Mouse (Mus musculus) kidney, adult 2 months (tissue): ENCODE measurements around the gene Tgfbrap1. TPM values are rescaled to one million over a fixed set of nuclear protein-coding genes. Genes with fewer than 3 reads are reported as not detected.

Source experiments
- DNase-seq: peaks from one replicate; pipeline ENCODE4 v3.0.0; 2021
- H3K27ac ChIP-seq: fragments of 200-500 bp; 2 replicates; pipeline ENCODE4 v1.5.1; 2012; ENCODE audit warnings: low read depth, low read length, control low read depth, inconsistent platforms; ENCODE audit not compliant: insufficient read depth
- H3K27me3 ChIP-seq: fragments of 200-500 bp; replicated peaks from 2 replicates; pipeline ENCODE4 v1.6.1; 2012; ENCODE audit warnings: mild to moderate bottlenecking, moderate library complexity, low read length, inconsistent platforms; ENCODE audit not compliant: control insufficient read depth, insufficient read depth
- H3K36me3 ChIP-seq: fragments of 200-500 bp; 2 replicates; pipeline ENCODE4 v1.6.1; 2012; ENCODE audit warnings: mild to moderate bottlenecking, moderate library complexity, low read length, inconsistent platforms; ENCODE audit not compliant: control insufficient read depth, insufficient read depth
- H3K4me1 ChIP-seq: fragments of 200-500 bp; 2 replicates; pipeline ENCODE4 v1.6.1; 2011; ENCODE audit warnings: low read length; ENCODE audit not compliant: control insufficient read depth, insufficient read depth
- H3K4me3 ChIP-seq: fragments of 200-500 bp; 2 replicates; pipeline ENCODE4 v1.5.1; 2011; ENCODE audit warnings: mild to moderate bottlenecking, low read depth, low read length, control low read depth; ENCODE audit not compliant: insufficient read depth
- CTCF ChIP-seq: fragments of 200-500 bp; conservative IDR thresholded peaks from 2 replicates; pipeline ENCODE4 v1.5.1; 2011; ENCODE audit warnings: low read depth, mild to moderate bottlenecking, control low read depth, low read length, moderate library complexity, mixed read lengths; ENCODE audit not compliant: insufficient read depth, insufficient read length
- POLR2A ChIP-seq: fragments of 200-500 bp; IDR thresholded peaks from one replicate; pipeline ENCODE4 v1.6.1; 2011; ENCODE audit warnings: low read depth, low read length, control low read depth
- WGBS: fragments of 180-500 bp; shearing (Covaris S2); methylation state at CpG from one replicate; pipeline ENCODE4 v1.1.7; 2018; 5-methylcytosine and 5-hydroxymethylcytosine counted together
- polyA plus RNA-seq: library from polyadenylated mRNA; depleted of rRNA; stranded (reverse); fragments of >200 nt; gene quantifications from 2 replicates; pipeline ENCODE4 v1.2.3, GENCODE M21; 2012

Gene Tgfbrap1
- polyA plus RNA-seq, 1 experiment, result 33.4 TPM

GRCm38 (mm10) chr1:43090418-43090817 is 8.0 kb downstream of the Tgfbrap1 start:
- Histone ChIP-seq H3K27me3 (no peaks in the 10 kb centered on the region), H3K4me3 (no peak overlapping the region), H3K4me1 (peaks cover 15% of the 10 kb centered on the region; the same call in 1 of the 2 replicates), H3K36me3 (no peaks in the 10 kb centered on the region), H3K27ac (no peak overlapping the region)
- TF ChIP-seq POLR2A (no peak), CTCF (no peak)
- DNase-seq, result no peak
- 62% methylated on average over 1 of the region's 1 CpGs for WGBS

DNA sequence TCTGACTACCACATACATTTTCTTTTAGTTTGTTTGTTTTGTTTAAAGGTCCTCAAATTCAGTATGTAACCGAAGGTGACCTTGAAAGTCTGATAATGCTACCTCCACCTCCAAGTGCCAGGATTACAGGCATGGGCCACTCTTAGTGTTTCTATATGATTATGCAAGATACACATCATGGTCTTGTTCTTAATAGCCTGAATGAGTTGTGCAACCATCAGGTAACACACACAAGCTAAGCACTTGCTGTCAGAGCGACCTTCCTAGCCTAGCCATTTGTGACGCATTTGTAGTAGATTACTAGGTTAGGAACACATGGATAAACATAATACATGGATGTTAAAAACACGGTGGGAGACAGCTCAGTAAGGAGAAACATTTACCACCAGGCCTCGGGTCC is 15.5 kb downstream of the Tgfbrap1 start:
- 86% methylated on average over 5 of the region's 5 CpGs for WGBS

DNA sequence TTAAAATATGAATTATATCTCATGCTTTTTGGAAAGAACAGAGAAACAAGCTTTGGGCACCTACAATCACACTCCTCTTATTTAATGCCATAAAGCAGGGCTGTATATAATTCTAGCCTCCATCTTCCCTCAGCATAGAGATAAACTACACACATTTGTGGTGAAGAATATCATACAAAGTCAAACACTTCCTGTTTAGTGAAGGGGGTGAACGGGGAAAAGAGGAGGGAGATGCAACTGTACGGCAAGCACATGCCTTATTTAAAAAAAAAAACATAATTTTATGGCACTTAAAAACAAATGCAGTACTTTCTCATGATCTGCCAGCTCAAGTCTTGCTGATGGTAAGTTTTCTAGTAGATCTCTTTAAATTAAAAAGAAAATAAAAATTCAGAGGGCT is 20.3 kb downstream of the Tgfbrap1 start:
- H3K4me1 ChIP-seq, result no peaks in the 10 kb centered on the region
- WGBS, result 71% methylated on average over 2 of the region's 2 CpGs
- no peaks in the 10 kb centered on the region for H3K27me3 ChIP-seq
- H3K27ac ChIP-seq, result no peak overlapping the region
- no peak overlapping the region for H3K4me3 ChIP-seq
- DNase-seq, result no peak
- no peaks in the 10 kb centered on the region for H3K36me3 ChIP-seq
- TF ChIP-seq POLR2A, result no peak
- no peak for TF ChIP-seq CTCF

More for the DNA sequence above, 15.5 kb downstream of the Tgfbrap1 start:
- no peak for DNase-seq
- H3K27me3 ChIP-seq, result no peaks in the 10 kb centered on the region
- H3K36me3 ChIP-seq, result no peaks in the 10 kb centered on the region; the same call in 1 of the 2 replicates
- H3K4me3 ChIP-seq, result no peak overlapping the region
- no peak for TF ChIP-seq POLR2A
- TF ChIP-seq CTCF, result no peak
- no peak overlapping the region for H3K27ac ChIP-seq
- peaks cover 12% of the 10 kb centered on the region; the same call in 1 of the 2 replicates for H3K4me1 ChIP-seq

GRCm38 (mm10) chr1:43074791-43075190 is 23.6 kb downstream of the Tgfbrap1 start:
- 88% methylated on average over 2 of the region's 2 CpGs for WGBS
- Histone ChIP-seq H3K27me3 (no peaks in the 10 kb centered on the region), H3K4me3 (no peak overlapping the region), H3K4me1 (no peaks in the 10 kb centered on the region), H3K36me3 (no peaks in the 10 kb centered on the region), H3K27ac (no peak overlapping the region)
- TF ChIP-seq CTCF (no peak), POLR2A (no peak)
- no peak for DNase-seq

- WGBS, result 58% methylated on average over 1 of the region's 1 CpGs
- DNase-seq, result no peak
- H3K4me3 ChIP-seq, result no peak overlapping the region
- no peaks in the 10 kb centered on the region for H3K36me3 ChIP-seq
- H3K4me1 ChIP-seq, result no peaks in the 10 kb centered on the region
- H3K27me3 ChIP-seq, result no peaks in the 10 kb centered on the region
- H3K27ac ChIP-seq, result no peak overlapping the region
- TF ChIP-seq CTCF, result no peak
- no peak for TF ChIP-seq POLR2A
Observed at GRCm38 (mm10) chr1:43072561-43072960, 25.9 kb downstream of the Tgfbrap1 start.

DNA sequence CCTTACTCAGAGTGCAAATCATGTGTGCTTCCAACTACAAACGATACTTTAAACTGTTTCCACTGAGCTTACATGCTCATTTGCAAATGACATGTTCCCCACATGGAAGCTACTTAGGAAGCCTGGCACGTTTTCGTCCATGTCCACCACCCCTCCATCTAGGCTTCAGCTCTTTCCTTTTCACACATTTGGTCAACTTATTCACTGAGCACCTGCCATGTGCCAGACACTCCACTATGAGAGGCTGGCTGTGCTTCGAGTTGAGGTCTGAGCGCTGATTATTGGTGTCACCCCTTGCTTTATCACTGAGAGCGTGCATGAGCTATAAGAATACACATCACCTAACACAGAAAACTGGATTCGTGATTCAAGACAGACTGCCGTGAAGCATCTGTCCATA is 26.4 kb downstream of the Tgfbrap1 start:
- no peak for TF ChIP-seq POLR2A
- no peak for TF ChIP-seq CTCF
- Histone ChIP-seq H3K27me3 (no peaks in the 10 kb centered on the region), H3K36me3 (no peaks in the 10 kb centered on the region), H3K27ac (no peak overlapping the region), H3K4me1 (no peaks in the 10 kb centered on the region), H3K4me3 (no peak overlapping the region)
- no peak for DNase-seq
- WGBS, result 92% methylated on average over 8 of the region's 8 CpGs

- H3K27ac ChIP-seq, result no peak overlapping the region
- no peak for DNase-seq
- TF ChIP-seq CTCF (no peak), POLR2A (no peak)
- no peaks in the 10 kb centered on the region for H3K4me1 ChIP-seq
- no peak overlapping the region for H3K4me3 ChIP-seq
- no peaks in the 10 kb centered on the region for H3K27me3 ChIP-seq
- 75% methylated on average over 5 of the region's 5 CpGs for WGBS
- no peaks in the 10 kb centered on the region; the same call in 1 of the 2 replicates for H3K36me3 ChIP-seq
Observed at GRCm38 (mm10) chr1:43070726-43071125, 27.7 kb downstream of the Tgfbrap1 start.

DNA sequence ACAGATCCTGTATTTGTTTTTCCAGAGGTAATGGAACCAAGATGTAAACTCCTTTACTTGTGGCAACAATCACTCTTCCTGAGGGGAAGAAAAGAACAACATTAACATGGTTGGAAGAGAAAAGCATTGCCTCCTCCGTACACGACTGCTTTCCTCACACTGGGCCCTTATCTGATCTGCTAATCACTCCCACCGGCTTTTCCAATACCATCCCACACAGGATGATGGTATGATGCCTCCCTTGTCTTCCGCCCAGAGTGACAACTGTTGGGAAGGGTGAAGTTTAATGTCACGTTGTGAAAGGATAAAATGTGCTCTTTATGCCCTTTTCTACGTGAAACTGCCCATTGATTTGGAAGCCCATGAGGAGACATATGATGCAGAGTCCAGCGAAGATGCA is 30.9 kb downstream of the Tgfbrap1 start:
- no peak for DNase-seq
- no peaks in the 10 kb centered on the region for H3K27me3 ChIP-seq
- 63% methylated on average over 7 of the region's 7 CpGs for WGBS
- TF ChIP-seq CTCF (no peak), POLR2A (no peak)
- H3K4me3 ChIP-seq, result no peak overlapping the region
- no peaks in the 10 kb centered on the region for H3K4me1 ChIP-seq
- no peak overlapping the region for H3K27ac ChIP-seq
- H3K36me3 ChIP-seq, result no peaks in the 10 kb centered on the region; the same call in 1 of the 2 replicates
